Mouse (Mus musculus) E14TG2a.4 (cell line): ENCODE data around the gene Alkal2.
A peak's percentile ranks its signal among the peaks of the same experiment; 100 is the strongest.

Experiments used
- H3K27me3 ChIP-seq: 2 replicates; pipeline ENCODE4 v1.6.1; 2014; ENCODE audit warnings: low read length, control low read depth; ENCODE audit not compliant: insufficient read depth
- H3K36me3 ChIP-seq: 2 replicates; pipeline ENCODE4 v1.6.1; 2014; ENCODE audit warnings: low read length, control low read depth; ENCODE audit not compliant: insufficient read depth
- H3K4me1 ChIP-seq: replicated peaks from 2 replicates; pipeline ENCODE4 v1.6.1; 2014; ENCODE audit warnings: low read depth, low read length, control low read depth
- H3K4me3 ChIP-seq: replicated peaks from 2 replicates; pipeline ENCODE4 v1.5.1; 2014; ENCODE audit warnings: mild to moderate bottlenecking, low read length
- H3K9me3 ChIP-seq: 2 replicates; pipeline ENCODE4 v1.6.1; 2014; ENCODE audit warnings: low read length, control low read depth
- CTCF ChIP-seq: conservative IDR thresholded peaks from 2 replicates; pipeline ENCODE4 v1.5.1; 2014; ENCODE audit warnings: low read length
- NANOG ChIP-seq: IDR thresholded peaks from 2 replicates; pipeline ENCODE4 v1.6.1; 2014; ENCODE audit warnings: borderline replicate concordance, low read length, mixed read lengths
- POU5F1 ChIP-seq: IDR thresholded peaks from 2 replicates; pipeline ENCODE4 v1.6.1; 2014; ENCODE audit warnings: low read length, borderline replicate concordance

Gene Alkal2

GRCm38 (mm10) chr12:30879447-30879846 lies 4.7 kb upstream of the Alkal2 start:
- no peak for TF ChIP-seq CTCF
- TF ChIP-seq POU5F1, result no peak
- TF ChIP-seq NANOG, result no peak
- Histone ChIP-seq H3K27me3 (peaks cover 28% of the 10 kb centered on the region), H3K9me3 (peaks cover 6% of the 10 kb centered on the region; the same call in 1 of the 2 replicates), H3K4me1 (peaks cover 3% of the 10 kb centered on the region), H3K4me3 (no peak overlapping the region), H3K36me3 (no peaks in the 10 kb centered on the region)

GRCm38 (mm10) chr12:30883592-30883985 lies 533 bp upstream of the Alkal2 start:
- TF ChIP-seq POU5F1 (no peak), NANOG (no peak)
- H3K9me3 ChIP-seq, result 0 out of 2 replicates have a peak, but pooled peaks cover under 1% of the 10 kb centered on the region
- H3K4me3 ChIP-seq, result peak overlapping the region; percentile 81
- peaks cover 7% of the 10 kb centered on the region for H3K4me1 ChIP-seq
- peaks cover 55% of the 10 kb centered on the region for H3K27me3 ChIP-seq
- no peaks in the 10 kb centered on the region for H3K36me3 ChIP-seq

- no peaks in the 10 kb centered on the region for H3K9me3 ChIP-seq
- TF ChIP-seq NANOG (no peak), CTCF (no peak), POU5F1 (no peak)
Observed at GRCm38 (mm10) chr12:30884622-30885230, 604 bp downstream of the Alkal2 start.

GRCm38 (mm10) chr12:30885891-30886290 lies 1.8 kb downstream of the Alkal2 start:
- Histone ChIP-seq H3K27me3 (peaks cover 52% of the 10 kb centered on the region), H3K9me3 (no peaks in the 10 kb centered on the region)
- no peak for TF ChIP-seq NANOG

More at GRCm38 (mm10) chr12:30884622-30885230, 604 bp downstream of the Alkal2 start:
- Histone ChIP-seq H3K4me3 (peak overlapping the region; percentile 81), H3K36me3 (no peaks in the 10 kb centered on the region), H3K4me1 (peaks cover 7% of the 10 kb centered on the region), H3K27me3 (peaks cover 52% of the 10 kb centered on the region)

GRCm38 (mm10) chr12:30888003-30888402 lies 3.9 kb downstream of the Alkal2 start:
- Histone ChIP-seq H3K9me3 (no peaks in the 10 kb centered on the region), H3K4me3 (no peak overlapping the region), H3K27me3 (peaks cover 41% of the 10 kb centered on the region), H3K4me1 (peaks cover 7% of the 10 kb centered on the region), H3K36me3 (no peaks in the 10 kb centered on the region)
- no peak for TF ChIP-seq NANOG
- no peak for TF ChIP-seq POU5F1
- no peak for TF ChIP-seq CTCF

More at GRCm38 (mm10) chr12:30885891-30886290, 1.8 kb downstream of the Alkal2 start:
- Histone ChIP-seq H3K4me3 (no peak overlapping the region), H3K4me1 (peaks cover 7% of the 10 kb centered on the region), H3K36me3 (no peaks in the 10 kb centered on the region)

- H3K4me3 ChIP-seq, result no peak overlapping the region
- TF ChIP-seq CTCF, result peak; percentile 53
- no peak for TF ChIP-seq POU5F1
- H3K9me3 ChIP-seq, result no peaks in the 10 kb centered on the region
- H3K27me3 ChIP-seq, result peaks cover 20% of the 10 kb centered on the region
- peaks cover 6% of the 10 kb centered on the region; the same call in 1 of the 2 replicates for H3K36me3 ChIP-seq
- no peaks in the 10 kb centered on the region for H3K4me1 ChIP-seq
Observed at GRCm38 (mm10) chr12:30890067-30890466, 5.9 kb downstream of the Alkal2 start.

GRCm38 (mm10) chr12:30891438-30891837 lies 7.3 kb downstream of the Alkal2 start:
- H3K36me3 ChIP-seq, result peaks cover 11% of the 10 kb centered on the region
- H3K9me3 ChIP-seq, result no peaks in the 10 kb centered on the region
- TF ChIP-seq CTCF (no peak), NANOG (no peak), POU5F1 (no peak)
- H3K4me3 ChIP-seq, result no peak overlapping the region
- peaks cover 7% of the 10 kb centered on the region for H3K27me3 ChIP-seq
- H3K4me1 ChIP-seq, result no peaks in the 10 kb centered on the region

- H3K9me3 ChIP-seq, result no peaks in the 10 kb centered on the region
Observed at GRCm38 (mm10) chr12:30897039-30897438, 12.9 kb downstream of the Alkal2 start.

GRCm38 (mm10) chr12:30908658-30909057 lies 24.5 kb downstream of the Alkal2 start:
- Histone ChIP-seq H3K36me3 (peaks cover 23% of the 10 kb centered on the region), H3K4me1 (peaks cover 16% of the 10 kb centered on the region), H3K4me3 (no peak overlapping the region), H3K27me3 (peaks cover 2% of the 10 kb centered on the region; the same call in 1 of the 2 replicates), H3K9me3 (no peaks in the 10 kb centered on the region)
- TF ChIP-seq POU5F1, result no peak
- TF ChIP-seq NANOG, result no peak
- no peak for TF ChIP-seq CTCF

More at GRCm38 (mm10) chr12:30897039-30897438, 12.9 kb downstream of the Alkal2 start:
- H3K4me1 ChIP-seq, result no peaks in the 10 kb centered on the region
- peaks cover 27% of the 10 kb centered on the region for H3K36me3 ChIP-seq
- H3K4me3 ChIP-seq, result no peak overlapping the region
- H3K27me3 ChIP-seq, result no peaks in the 10 kb centered on the region
- TF ChIP-seq CTCF, result no peak
- TF ChIP-seq POU5F1, result no peak
- no peak for TF ChIP-seq NANOG
